Mouse (Mus musculus): Measurements from ENCODE around the gene Fnip1. TPM values are rescaled to one million over a fixed set of nuclear protein-coding genes. Genes with fewer than 3 reads are reported as not detected.

Gene Fnip1
- total RNA-seq, 2 experiments from 2014 or later, result 22.1 to 38.2 TPM

DNA sequence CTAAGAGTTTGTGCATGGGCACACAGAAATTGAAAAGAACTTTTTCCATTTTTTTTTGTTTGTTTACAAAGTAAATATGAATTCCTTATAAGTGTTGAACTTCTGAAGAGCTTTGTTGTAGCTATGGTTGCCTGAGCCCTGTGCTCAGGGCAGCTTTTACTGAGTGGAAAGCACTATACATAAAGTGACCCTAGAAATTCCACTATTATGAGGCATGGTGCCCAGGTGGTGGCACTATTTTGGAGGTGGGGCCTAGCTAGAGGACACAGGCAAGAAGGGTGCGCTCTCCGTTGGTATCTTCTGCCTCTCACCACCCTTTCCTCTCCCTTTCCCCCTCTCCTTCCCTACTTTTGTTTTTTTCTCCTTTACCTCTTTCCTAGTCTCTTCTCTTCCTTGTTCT lies 18.9 kb downstream of the Fnip1 start:
- no peak for DNase-seq

DNA sequence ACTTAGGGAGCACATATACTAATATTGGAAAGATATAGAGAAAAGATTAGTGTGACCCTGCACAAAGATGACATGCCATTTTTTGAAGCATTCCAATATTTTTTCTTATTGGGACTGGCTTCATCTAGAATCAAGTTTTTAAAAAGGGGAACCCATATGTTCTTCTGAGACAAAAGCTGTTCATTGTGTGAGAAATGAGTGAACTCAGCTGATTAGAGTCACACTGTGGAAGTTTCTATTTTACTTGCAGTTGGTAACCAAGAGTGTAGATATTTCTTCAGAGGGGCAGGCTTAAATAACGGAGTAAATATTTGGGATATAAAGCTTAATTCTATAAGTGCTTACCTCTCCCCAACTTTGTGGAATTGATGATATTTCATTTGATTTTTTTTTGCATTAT lies 20.2 kb downstream of the Fnip1 start:
- DNase-seq, result no peak

DNA sequence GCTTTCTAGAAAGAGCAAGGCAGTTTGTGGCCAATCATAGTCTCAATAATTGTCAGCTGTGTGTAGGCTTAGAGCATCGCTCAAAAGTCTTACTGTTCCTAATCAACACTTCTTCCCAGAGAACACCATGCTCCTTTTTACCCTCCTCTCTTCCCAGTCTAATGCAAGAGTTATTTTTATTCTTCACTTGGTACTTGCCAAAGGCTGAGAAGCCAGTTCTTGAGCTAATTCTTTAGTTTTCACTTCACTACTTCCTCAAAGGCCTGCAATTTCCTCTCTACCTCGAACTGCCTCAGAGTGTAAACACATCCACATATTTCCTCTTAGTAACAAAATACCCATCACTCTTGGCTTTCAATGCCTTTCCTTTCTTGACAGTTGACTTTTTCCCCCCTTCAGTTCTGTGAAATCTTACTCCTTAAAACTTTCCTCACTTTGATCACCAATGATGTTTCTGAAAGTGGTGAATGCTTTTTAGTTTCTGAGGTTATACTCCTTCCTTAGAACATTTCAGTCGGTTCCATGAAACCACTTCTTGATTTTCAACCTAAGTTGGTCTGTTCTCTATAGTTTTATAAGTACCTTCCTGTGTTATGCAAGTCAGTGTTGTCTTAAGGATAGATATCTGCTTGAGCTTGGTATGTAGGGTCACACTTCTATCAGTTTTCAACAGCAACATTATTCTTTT lies 26.7 kb downstream of the Fnip1 start:
- DNase-seq, result no peak

DNA sequence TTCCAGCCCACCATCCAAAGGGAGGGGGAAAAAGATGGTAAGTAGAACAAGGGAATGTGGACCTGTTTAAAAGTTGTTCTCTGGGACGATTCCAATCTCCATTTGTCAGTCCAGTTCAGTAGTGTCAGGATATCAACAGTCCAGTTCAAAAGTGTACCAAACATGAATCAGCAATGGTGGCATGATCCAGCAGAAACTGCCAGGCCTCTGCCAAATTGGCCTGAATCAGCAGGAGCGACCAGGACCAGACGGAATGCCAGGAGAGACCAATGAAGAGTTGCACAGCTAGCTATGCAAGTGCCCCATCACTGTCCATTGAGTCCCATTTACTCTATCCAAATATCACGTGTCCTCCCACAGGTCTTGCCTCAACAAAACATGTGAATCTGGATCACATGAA lies 34.2 kb downstream of the Fnip1 start:
- DNase-seq, result no peak

DNA sequence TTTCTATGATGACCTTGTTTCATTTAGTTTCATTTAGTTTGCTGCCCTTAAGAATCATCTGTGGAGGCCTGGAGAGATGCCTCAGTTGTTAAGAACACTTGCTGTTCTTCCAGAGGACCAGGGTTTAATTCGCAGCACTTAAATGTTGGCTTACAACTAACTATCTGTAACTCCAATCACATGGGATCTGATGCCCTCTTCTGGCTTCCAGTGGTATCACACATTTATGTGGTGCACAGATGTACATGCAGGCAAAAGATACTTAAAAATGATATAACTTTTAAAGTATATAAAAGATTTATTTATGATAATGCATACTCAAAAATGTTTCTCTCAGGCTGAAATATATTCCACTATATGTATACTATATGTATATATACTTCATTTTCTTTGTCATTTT lies 40.4 kb downstream of the Fnip1 start:
- no peak for DNase-seq

DNA sequence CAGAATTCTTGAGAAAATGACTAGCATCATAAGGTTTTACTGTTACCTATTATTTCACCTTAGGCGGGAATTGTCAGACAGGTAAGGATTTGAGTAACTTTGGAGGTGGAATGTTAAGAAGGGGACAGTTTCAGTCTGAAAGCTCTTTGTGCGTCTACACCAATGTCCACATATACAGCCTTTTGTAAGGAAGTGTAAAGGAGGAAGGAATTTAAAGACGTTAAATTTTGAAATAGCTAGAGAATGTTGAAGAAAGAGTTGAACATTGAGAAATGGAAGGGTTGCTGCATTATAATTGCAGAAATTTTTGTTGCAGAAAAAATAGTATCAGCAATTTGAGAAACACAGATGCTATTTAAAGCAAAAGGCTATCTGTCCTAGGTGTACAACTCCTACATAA lies 48.0 kb downstream of the Fnip1 start:
- no peak for DNase-seq

DNA sequence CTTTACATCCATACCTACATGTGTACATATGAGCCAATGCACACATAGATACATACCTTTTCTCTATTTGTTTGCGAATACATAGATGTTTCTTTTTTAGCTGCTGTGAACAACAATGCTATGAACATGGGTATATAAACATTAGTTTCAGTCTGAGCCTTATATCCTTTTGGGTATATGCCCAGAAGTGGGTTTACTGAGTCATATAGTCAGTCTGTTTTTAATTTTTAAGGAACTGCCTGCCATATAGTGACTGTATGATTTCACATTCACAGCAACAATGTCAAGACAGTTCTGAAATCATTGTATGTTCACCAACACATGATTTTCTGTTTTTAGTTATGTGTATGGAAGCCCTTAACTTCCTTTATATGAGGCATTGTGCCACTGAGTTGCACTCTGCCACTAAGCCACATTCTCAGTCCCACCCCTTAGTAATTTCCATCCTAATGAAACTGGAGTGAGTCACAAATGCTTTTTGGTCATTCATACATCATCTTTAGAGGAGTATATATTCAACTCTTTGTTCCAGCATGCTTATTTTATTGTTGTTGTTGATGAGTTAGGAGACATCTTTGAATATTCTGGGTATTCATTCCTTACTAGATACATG lies 54.1 kb downstream of the Fnip1 start:
- DNase-seq, result no peak

DNA sequence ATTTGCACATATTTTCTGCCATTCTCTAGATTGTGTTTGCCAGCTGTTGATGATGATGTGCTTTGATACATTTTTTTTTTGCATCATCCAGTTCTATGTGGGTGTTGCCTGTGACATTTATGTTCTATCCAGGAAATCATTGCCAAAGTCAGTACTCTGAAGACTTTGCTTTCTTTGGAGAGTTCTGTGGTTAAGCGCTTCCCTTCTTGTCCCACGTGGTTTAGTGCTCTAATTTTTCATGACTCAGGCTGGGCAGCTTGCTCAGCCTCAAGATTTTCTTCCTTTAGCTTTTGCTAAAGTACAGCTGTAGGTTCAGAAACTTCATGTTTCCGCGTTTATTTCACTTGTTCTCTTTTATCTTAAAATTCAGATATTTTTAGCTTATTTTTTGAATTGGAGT lies 54.6 kb downstream of the Fnip1 start:
- DNase-seq, result no peak

DNA sequence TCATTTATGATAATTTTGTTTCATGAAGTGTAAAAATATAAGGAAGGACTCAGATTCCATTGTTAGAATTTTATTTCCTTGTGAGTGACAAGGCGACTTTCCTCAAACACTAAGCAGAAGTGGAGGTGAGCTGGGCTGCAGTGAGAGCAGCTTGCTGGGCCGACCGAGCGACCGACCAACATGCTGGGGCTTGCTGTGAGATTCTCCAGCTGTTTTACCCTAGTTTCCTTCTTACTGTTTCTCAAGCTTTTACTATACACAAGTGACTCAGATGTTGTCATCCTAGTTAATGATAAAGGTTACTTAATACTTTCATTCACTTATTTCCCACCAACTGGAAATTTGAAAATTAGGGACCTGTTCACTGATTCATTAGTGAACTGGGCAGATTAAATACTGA lies 61.8 kb downstream of the Fnip1 start:
- no peak for DNase-seq

DNA sequence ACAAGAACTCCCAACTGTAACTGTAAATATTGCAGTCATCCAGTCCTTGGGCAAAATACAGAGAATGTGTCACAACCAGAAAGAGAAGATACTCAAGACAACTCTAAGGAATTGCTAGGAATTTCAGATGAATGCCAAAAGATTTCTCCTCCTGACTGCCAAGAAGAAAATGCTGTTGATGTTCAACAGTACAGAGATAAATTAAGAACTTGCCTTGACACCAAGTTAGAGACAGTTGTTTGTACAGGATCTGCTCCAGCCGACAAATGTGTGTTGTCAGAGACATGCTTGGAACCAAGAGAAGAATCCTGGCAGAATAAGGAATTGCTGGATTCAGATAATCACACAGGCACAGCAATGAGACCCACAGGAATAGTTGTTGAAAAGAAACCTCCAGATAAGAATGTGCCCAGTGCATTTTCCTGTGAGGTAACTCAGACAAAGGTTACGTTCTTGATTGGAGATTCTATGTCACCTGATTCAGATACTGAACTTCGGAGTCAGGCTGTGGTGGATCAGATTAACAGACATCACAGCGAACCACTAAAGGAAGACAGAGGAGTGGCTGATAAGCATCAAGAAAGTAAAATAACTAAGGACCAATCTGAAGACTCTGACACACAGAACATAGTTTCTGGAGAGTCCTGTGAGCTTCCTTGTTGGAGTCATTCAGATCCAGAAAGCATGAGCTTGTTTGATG lies 64.7 kb downstream of the Fnip1 start:
- DNase-seq, result no peak

DNA sequence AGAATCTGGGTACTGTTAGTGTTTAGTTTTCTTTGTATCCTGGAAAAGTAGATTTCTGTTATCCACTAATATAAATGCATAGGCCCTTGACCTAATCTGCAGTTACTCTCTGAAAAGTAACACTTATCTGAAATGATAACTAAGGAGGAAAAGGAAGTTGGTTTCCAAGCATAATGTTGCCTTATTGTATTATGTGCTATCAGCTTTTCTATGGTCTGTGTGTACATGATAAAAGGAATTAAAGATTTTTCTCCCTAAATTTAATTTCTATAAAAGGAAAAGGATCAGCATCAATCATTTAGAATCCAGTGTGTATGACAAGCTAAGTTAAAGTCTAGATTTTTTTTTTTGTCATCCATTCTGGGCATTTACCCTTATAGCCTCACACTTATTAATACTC lies 75.6 kb downstream of the Fnip1 start:
- DNase-seq, result no peak

DNA sequence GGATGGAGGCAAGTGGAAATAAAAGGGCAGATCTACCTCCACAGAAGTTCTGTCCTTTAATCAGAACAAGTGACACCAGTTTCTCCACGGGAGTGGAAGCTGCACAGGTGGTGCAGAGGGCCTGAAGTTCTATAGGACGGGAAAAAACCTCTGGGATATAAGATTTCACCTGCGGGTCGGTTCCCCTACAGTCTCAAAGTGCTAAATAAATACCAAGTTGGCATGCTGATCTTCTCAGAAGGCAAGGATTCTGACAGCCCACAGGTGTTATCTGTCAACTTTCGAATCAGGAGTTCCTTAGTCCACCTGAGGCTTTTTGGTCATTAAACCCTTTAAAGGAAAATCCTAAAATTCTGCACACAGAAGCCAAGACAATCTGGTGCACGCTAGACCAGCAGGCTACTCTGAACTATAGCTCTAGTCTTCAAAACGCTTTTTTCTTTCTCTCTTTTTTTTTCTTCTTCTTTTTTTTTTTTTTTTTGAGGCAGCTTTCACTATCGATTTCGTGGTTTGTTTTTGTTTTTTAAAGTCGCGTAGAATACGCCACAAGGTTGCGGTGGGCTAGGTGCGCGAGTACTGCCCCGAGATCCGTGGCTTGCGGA lies 84.0 kb downstream of the Fnip1 start:
- no peak for DNase-seq

DNA sequence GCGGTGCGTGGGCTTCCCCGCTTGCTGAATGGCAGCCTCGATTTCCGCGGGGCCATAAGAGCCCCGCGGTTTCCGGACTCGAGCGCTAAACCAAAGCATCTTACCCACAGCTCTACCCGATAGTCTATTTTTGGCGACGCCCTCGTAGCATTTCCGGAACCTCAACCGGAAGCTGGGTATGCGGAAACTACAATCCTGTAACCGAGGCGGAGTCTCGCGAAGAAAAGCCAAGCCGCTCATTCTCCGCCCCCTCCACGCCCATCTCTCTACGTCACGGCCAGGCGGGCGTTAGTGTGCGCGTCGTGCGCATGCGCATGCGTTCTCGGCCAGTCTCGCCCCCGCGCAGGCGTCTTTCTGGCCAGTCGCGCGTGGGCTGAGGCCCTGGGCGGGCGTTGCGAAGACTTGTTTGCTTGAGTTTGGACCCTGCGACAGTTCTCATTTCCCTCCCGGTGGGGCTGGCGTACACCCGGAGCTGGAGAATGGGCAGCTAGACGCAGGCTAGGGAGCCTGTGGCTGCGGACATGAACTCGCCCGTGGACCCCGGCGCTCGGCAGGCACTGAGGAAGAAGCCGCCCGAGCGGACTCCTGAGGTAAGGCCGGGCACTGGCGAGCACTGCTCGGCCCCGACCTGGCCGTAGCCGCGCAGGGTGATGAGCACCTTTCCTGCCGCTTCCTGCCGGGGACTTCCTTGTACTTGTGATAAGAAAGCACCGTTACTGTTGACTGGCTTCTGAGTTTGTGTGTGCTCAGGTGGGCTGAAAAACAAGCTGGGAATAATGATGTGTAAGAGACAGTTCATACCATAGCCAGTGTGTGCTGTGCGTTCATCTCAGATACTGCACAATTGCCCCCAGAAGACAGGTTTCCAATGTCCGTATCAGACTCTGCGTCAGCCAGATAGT lies 84.8 kb downstream of the Fnip1 start, which contains the start of gene Rapgef6:
Rapgef6 (plus strand) TSS at position 319 of the 902 bp plus-strand sequence.
- peak; percentile 99 for DNase-seq

DNA sequence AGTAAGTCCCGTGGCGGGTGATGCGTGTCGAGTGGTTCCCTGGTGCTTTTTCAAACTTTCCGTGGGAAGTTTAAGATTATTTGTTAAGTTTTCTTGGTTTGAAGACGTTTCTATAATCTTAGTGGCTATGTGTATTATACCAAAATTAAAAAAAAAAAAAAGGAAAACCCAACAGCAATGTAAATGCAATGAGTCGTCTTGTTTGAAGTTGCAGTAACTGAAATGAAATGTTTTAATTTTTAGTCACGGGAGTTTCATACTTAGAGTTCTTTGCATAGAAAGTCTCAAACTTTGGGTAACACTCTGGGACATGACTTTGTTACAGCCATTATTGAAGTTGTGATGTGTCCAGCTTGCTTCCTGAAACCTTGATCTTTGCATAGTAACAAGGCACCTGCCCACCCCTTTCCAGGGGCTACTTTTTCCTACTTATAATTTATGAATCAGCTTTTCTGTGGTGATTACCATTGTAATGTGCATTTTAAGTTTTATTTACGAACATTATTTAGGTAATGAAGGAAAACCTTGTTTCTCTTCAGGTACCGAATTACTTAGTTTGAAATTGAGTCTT lies 85.5 kb downstream of the Fnip1 start:
- no peak for DNase-seq

DNA sequence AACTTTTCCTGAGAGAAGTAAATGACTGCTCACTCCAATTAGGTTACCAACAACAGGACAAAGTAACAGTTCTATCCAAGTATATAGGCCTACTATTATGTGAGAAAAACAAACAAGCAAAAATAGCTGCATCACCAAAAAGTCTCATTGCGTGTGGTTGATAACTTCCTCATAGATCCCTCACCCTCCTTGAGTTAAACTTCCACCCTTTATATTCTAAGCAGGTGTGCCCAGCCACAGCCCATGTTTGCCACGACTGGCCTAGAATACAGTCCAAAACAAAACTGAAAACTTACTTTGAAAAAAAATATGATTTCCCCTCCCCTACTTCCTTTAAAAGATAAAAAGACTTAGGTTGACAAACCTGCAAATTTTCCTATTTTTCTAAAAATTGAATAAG lies 90.0 kb downstream of the Fnip1 start:
- DNase-seq, result no peak

DNA sequence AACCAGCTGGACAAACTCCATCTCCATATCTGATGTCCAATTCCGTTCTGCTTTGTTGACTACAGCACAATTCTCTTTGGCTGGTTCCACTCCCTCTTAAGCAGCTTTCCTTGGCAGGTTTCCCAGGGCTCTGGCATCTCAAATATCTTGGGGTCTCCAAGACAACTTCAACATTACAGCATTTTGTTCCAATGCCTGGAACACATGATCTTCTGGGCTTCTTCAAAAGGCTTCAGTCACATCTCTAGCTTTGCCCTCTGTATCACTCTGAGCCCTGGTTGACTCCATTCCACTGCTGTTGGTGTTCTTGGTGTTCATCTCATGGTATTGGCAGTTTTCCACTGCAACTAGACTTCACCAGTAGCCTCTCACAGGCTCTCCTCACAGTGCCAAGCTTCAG lies 92.4 kb downstream of the Fnip1 start:
- peak; percentile 9 for DNase-seq

DNA sequence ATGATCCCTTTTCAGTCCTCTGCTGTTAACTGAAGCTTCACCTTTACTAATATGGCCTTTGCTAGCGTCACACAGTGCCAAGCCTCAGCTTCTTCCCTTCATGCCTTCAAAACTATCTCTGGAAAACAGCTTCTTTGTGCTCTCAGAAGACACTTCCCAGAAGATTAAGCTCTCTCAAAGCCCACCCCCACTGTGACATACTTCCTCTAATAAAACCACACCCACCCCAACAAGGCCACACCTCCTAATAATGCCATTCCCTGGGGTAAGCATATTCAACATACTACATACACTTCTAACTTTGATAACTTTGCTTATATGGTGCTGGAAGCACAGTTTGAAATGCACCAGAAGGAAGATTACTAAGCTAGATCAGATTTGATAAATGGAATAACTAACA lies 92.9 kb downstream of the Fnip1 start:
- DNase-seq, result no peak

DNA sequence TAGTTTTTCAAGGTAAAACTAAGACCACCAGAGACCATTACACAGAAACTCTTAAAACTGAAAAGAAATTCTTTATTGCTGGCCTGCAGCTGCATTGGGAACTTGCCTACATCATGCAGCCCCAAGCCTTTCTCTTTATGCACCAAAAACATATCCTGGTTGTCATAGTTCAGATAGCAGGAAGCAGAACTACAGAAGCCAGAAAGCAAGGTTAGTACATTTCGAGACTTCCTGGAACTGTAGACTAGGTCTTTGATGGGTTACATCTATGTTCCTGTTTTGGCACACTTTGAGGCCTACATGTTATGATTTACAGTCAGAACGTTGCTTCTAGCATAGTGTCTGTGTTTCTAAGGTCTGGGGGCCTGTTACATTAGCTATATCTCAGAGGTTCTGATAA lies 95.8 kb downstream of the Fnip1 start:
- DNase-seq, result no peak

DNA sequence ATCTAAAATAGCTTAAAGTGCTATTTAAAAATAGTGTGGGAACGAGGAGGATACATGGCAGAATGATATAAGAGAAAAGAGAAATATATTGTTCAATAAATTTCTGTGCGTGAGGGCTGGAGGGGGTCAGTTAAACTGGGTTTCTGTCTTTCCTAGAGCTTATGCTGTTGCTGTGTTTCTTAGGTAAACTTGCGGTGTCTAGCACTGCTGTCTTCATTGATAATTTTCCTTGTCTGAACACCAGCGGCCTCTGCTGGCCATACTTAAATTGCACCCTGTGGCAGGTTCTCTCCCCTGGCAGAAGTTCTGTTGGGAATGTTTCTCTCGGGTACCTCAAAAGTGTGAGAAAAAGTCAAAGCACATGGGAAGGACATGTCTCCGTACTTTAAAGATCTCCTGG lies 96.9 kb downstream of the Fnip1 start:
- peak; percentile 16 for DNase-seq

DNA sequence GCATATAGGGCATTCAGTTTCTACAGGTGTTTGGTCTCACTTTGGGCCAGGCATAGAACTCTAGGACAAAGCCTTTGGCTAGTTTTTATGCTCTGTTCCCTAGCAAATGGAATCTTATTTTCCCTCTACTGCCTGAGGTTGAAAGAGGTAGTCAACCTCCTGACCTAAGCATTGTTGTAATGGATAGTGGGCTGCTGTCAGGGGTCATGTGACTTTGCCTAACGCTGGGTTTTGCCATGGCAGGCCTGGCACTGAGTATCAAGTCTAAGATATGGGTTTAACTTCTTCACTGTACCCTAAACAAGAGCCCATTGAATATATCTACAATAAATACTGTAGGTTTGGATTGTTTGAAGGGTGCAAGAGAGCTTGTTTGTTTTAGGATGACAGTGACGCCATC lies 101.0 kb downstream of the Fnip1 start:
- no peak for DNase-seq

DNA sequence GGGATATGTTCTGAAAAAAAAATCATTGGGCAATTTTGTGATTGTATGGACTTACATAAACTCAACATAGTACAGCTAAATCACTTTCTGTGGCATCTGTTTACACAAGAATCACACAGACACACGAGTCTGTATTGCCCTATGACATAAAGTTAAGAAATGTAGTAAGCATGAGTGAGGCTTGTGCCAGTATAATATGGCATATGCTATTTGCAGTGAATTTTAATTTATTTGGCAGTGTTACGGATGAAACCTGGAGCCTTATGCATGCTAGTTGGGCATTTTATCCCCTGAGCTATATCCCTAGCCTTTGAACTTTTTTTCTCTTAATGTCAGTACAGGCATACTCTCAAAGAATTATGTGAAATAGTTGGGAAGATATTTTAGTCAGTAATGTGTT lies 101.5 kb downstream of the Fnip1 start:
- DNase-seq, result no peak

DNA sequence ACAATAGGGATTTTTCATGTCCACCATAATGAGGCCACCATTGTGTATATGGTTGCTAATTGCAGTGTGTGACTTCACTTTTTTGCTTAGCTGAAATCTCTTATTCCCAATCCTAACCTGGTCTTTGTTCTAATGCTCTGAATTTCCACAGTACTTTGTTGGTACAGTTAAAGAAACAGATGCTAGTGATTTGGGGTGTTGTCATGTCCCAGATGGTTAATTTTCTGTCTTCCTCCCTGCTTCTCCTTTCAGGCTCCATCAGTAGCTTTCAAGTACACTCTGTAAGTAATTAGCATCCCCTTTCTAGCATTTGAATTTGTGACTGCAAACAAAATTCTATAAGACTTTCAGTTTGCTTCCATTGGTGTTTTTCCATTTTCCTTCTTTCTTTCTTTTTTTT lies 102.3 kb downstream of the Fnip1 start:
- no peak for DNase-seq
